Mouse (Mus musculus) 3T3-L1 (cell line): ENCODE results near the gene Abhd4.

Experiments used
- DNase-seq: peaks from one replicate; pipeline ENCODE4 v3.0.0-alpha.2; 2015; ENCODE audit warnings: low read depth, low spot score

Abhd4 gene

DNA sequence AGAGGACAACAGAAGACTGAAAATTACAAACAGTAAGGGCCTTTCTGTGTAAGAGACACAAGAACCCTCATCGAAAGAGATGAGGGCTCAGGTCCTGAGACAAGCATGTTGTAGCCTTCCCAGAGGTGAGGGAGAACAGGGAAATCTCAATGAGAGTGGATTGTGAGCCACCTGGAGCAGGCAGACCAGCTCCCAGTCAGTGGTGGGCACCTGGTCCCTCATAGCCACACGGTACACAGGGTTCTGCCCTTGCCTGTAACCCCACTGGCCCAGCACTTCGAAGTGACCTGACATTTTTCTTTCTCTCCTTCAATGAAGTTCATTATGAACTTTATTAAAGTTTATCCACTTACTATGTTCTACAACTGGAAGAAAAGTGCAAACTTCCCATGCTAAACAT lies 18.7 kb downstream of the Abhd4 start:
- no peak for DNase-seq

DNA sequence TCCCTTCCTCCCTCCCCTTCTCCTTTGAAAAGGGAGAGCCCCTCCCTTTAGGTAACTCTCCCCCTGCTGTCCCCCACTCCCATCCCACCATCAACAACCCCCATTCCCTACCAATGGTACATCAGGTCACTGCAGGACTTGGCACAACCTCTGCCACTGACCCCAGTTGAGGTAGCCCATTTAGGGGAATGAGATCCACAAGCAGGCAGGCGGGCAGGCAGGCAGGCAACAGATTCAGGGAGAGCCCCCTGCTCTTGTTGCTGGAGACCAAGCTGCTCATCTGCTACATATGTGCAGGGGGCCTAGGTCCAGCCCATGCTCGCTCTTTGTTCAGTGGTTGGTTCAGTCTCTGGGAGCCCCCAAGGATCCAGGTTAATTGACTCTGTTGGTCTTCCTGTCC lies 22.5 kb downstream of the Abhd4 start:
- no peak for DNase-seq

- no peak for DNase-seq
Observed at GRCm38 (mm10) chr14:54284839-54285238, 30.9 kb downstream of the Abhd4 start, which contains the start of gene Olfr49. Gene Olfr49 (minus strand): TSS chr14:54284939.

DNA sequence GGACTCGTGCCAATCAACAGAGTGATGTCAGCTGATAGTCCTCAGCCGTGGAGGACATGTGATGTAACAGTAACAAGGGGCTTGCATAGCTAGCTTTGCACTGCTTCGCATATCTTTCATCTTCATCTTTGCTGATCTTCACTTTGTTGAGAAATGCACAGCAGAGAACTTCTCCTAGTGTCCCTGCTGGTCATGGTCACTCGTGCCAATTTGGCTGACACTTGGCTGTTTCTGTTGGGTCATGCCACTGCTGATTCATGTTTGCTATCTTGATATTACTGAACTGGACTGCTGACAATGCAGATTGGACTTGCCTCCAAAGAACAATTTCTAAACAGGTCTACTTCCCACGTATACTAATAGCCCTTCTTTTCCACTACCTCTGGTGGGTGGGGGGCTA lies 46.1 kb downstream of the Abhd4 start:
- DNase-seq, result no peak

DNA sequence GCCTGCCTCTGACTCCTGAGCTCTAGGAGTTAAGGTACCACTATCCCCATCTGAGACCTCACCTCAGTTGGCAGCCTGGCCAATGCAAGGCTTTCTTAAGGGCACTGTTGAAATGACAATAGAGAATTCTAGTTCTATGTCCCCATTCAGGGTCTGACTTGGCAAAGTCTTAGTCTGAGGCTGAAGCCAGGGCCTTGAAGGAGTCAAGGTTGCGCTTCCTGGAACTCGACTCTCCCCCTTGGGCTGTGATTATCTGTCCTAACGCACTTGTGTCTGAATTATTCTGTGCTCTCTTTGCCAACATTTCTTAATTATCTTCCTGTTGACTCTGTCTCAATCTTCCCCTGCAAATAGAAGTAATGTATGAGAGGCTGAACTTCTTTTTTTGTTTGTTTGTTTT lies 46.7 kb downstream of the Abhd4 start:
- DNase-seq, result no peak

DNA sequence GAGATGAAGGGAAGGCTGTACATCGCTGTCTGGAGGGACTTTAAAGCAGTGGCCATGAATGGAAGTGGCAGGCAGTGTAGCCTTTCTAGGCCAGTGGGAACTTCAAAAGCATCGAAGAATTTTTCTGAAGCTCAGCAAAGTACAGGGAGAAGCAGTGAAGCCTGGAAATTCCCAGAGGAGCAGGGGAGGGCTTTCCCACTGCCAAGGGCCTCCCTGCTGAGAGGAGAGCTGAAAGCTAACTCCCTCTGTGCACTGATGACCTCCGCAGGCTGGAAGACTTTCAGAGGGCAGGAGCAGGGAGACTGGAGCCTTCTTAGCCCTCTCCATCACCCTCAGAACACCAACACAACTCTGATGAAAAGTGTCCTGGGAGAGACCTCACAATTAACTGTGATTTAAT lies 57.8 kb downstream of the Abhd4 start:
- no peak for DNase-seq
